Mouse (Mus musculus) cerebellum, adult 2 months (tissue): ENCODE results near the gene Vamp2.

ENCODE experiments used
- CTCF ChIP-seq: fragments of 200-500 bp; IDR thresholded peaks from 2 replicates; pipeline ENCODE4 v1.5.1; 2011; ENCODE audit warnings: low read depth, mild to moderate bottlenecking, control low read depth, low read length, moderate library complexity, borderline replicate concordance; ENCODE audit not compliant: insufficient read depth
- POLR2A ChIP-seq: fragments of 200-500 bp; IDR thresholded peaks from 2 replicates; pipeline ENCODE4 v1.6.1; 2011; ENCODE audit warnings: low read length, control low read depth, borderline replicate concordance; ENCODE audit not compliant: insufficient read depth

GRCm38 (mm10) chr11:69105796-69106195, 17.5 kb downstream of the Vamp2 start:
- TF ChIP-seq CTCF (no peak), POLR2A (no peak)
